Mouse (Mus musculus): ENCODE data around the gene Aqp2. TPM values are rescaled to one million over a fixed set of nuclear protein-coding genes. Genes with fewer than 3 reads are reported as not detected.

The Aqp2 gene
- total and polyA plus RNA-seq, 3 experiments, result 0.23 to 0.34 TPM; not detected in 1

GRCm38 (mm10) chr15:99592177-99592576, 13.3 kb downstream of the Aqp2 start:
- H3K9ac ChIP-seq (ENCODE audit: low read depth, low read length), result no peak overlapping the region
- no peaks in the 10 kb centered on the region for H3K4me1 ChIP-seq (ENCODE audit: control insufficient read depth, insufficient read depth, low read length)
- no peak overlapping the region for H3K27ac ChIP-seq
- intact Hi-C loops (cut with DNase I), result no loop called here
- no peak overlapping the region for H3K4me3 ChIP-seq
- 83% methylated on average over 8 of the region's 8 CpGs for WGBS
- H3K79me2 ChIP-seq (replicated peaks; ENCODE audit: control insufficient read depth, insufficient read depth, low read length), result no peaks in the 10 kb centered on the region
- no peaks in the 10 kb centered on the region for H3K36me3 ChIP-seq (ENCODE audit: control insufficient read depth, insufficient read depth, low read length)
- DNase-seq, result no peak
- TF ChIP-seq EP300 (IDR thresholded peaks at IDR 0.05; ENCODE audit: insufficient read depth, low read depth, low read length) (no peak), CTCF (IDR thresholded peaks at IDR 0.05) (no peak), POLR2A (IDR thresholded peaks at IDR 0.05; ENCODE audit: insufficient read depth, low read depth, low read length) (no peak)
- peaks cover 12% of the 10 kb centered on the region for H3K27me3 ChIP-seq (ENCODE audit: control insufficient read depth, insufficient read depth, low read length)

DNA sequence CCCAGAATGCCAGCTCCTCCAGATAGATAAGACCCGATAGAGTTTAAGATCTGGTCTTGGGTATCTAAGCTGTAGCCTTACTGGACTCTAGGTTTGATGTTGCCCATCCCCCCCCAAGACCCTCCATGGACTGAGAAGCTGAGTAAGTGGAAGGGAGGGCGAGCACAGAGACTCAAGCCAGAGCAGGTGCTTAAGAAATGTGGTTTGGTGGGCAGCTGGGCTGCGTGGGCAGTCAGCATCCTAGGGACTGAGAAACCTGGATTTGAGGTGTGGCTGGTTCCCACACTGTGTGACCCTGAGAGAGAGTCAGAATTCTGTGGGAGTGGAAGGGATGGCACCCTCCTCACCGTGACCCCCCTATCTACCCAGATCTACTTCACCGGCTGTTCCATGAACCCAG, 14.0 kb downstream of the Aqp2 start:
- no peaks in the 10 kb centered on the region for H3K79me2 ChIP-seq (replicated peaks; ENCODE audit: control insufficient read depth, insufficient read depth, low read length)
- intact Hi-C loops (cut with DNase I), result no loop called here
- no peak for DNase-seq
- H3K4me3 ChIP-seq, result no peak overlapping the region
- H3K27ac ChIP-seq, result no peak overlapping the region
- H3K9ac ChIP-seq (ENCODE audit: low read depth, low read length), result no peak overlapping the region
- H3K4me1 ChIP-seq (ENCODE audit: control insufficient read depth, insufficient read depth, low read length), result no peaks in the 10 kb centered on the region
- no peak for TF ChIP-seq POLR2A (IDR thresholded peaks at IDR 0.05; ENCODE audit: insufficient read depth, low read depth, low read length)
- no peak for TF ChIP-seq CTCF (IDR thresholded peaks at IDR 0.05)
- no peak for TF ChIP-seq EP300 (IDR thresholded peaks at IDR 0.05; ENCODE audit: insufficient read depth, low read depth, low read length)
- whole genome bisulfite sequencing, result 79% methylated on average over 5 of the region's 5 CpGs
- peaks cover 12% of the 10 kb centered on the region for H3K27me3 ChIP-seq (ENCODE audit: control insufficient read depth, insufficient read depth, low read length)
- H3K36me3 ChIP-seq (ENCODE audit: control insufficient read depth, insufficient read depth, low read length), result no peaks in the 10 kb centered on the region

- H3K79me2 ChIP-seq (replicated peaks; ENCODE audit: control insufficient read depth, insufficient read depth, low read length), result no peaks in the 10 kb centered on the region
- no peak overlapping the region for H3K27ac ChIP-seq
- H3K27me3 ChIP-seq (ENCODE audit: control insufficient read depth, insufficient read depth, low read length), result peaks cover 14% of the 10 kb centered on the region
- no peaks in the 10 kb centered on the region for H3K36me3 ChIP-seq (ENCODE audit: control insufficient read depth, insufficient read depth, low read length)
- no peak overlapping the region for H3K9ac ChIP-seq (ENCODE audit: low read depth, low read length)
- WGBS, result 71% methylated on average over 10 of the region's 10 CpGs
- no peak for DNase-seq
- intact Hi-C loops (cut with DNase I), result no loop called here
- no peak overlapping the region for H3K4me3 ChIP-seq
- no peak for TF ChIP-seq EP300 (IDR thresholded peaks at IDR 0.05; ENCODE audit: insufficient read depth, low read depth, low read length)
- no peak for TF ChIP-seq CTCF (IDR thresholded peaks at IDR 0.05)
- TF ChIP-seq POLR2A (IDR thresholded peaks at IDR 0.05; ENCODE audit: insufficient read depth, low read depth, low read length), result no peak
- H3K4me1 ChIP-seq (ENCODE audit: control insufficient read depth, insufficient read depth, low read length), result no peaks in the 10 kb centered on the region
Observed at GRCm38 (mm10) chr15:99594951-99595350, 16.1 kb downstream of the Aqp2 start.

DNA sequence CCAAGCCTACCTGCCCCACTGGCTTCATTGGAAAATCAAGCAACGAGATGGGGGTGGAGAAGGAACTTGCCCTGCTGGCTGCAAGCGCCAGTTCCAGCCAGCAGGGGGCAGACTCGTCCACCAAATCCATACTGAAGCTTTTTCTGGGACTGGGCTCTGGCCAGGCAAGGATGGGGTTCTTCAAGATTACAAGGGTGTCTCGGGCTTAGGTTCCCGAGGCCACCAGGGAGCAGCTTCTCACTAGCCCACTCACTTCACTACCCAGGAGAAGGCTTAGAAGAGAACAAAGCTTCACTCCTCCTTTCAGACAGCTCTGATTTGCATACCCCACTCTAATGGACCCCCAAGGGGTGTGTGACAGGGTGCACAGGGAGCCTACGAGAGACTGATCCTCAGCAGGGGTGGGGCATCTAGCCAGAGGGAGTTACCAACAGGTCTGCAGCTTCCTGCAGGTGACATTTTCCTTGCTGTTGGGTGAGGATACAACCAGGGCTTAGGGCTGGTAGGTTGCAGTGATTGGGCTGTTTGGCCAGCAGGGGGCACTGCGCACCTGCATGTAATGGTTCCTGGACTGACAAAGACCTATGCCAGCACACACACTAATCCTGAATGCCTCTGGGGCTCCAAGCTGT, 17.3 kb downstream of the Aqp2 start:
- Histone ChIP-seq H3K27ac (no peak overlapping the region), H3K36me3 (ENCODE audit: control insufficient read depth, insufficient read depth, low read length) (no peaks in the 10 kb centered on the region), H3K9ac (ENCODE audit: low read depth, low read length) (no peak overlapping the region), H3K79me2 (replicated peaks; ENCODE audit: control insufficient read depth, insufficient read depth, low read length) (no peaks in the 10 kb centered on the region), H3K4me1 (ENCODE audit: control insufficient read depth, insufficient read depth, low read length) (no peaks in the 10 kb centered on the region), H3K4me3 (no peak overlapping the region), H3K27me3 (ENCODE audit: control insufficient read depth, insufficient read depth, low read length) (peaks cover 9% of the 10 kb centered on the region)
- peak; percentile 80 to 86 for DNase-seq
- intact Hi-C loops (cut with DNase I), result loop anchor here (1.0 to 2.0 kb wide), 5 partner anchors 73 to 313 kb away; no protein-coding TSS in a partner anchor
- WGBS, result 0% methylated on average over 7 of the region's 7 CpGs
- TF ChIP-seq POLR2A (IDR thresholded peaks at IDR 0.05; ENCODE audit: insufficient read depth, low read depth, low read length) (no peak), CTCF (IDR thresholded peaks at IDR 0.05) (peak; percentile 68), EP300 (IDR thresholded peaks at IDR 0.05; ENCODE audit: insufficient read depth, low read depth, low read length) (peak; percentile 72; the same call in 1 of the 2 replicates)

- Histone ChIP-seq H3K36me3 (ENCODE audit: control insufficient read depth, insufficient read depth, low read length) (no peaks in the 10 kb centered on the region), H3K4me1 (ENCODE audit: control insufficient read depth, insufficient read depth, low read length) (no peaks in the 10 kb centered on the region), H3K27ac (no peak overlapping the region), H3K4me3 (no peak overlapping the region), H3K27me3 (ENCODE audit: control insufficient read depth, insufficient read depth, low read length) (0 out of 2 replicates have a peak, but pooled peaks cover 4% of the 10 kb centered on the region), H3K9ac (ENCODE audit: low read depth, low read length) (no peak overlapping the region), H3K79me2 (replicated peaks; ENCODE audit: control insufficient read depth, insufficient read depth, low read length) (no peaks in the 10 kb centered on the region)
- TF ChIP-seq EP300 (IDR thresholded peaks at IDR 0.05; ENCODE audit: insufficient read depth, low read depth, low read length), result no peak
- TF ChIP-seq POLR2A (IDR thresholded peaks at IDR 0.05; ENCODE audit: insufficient read depth, low read depth, low read length), result no peak
- WGBS, result 57% methylated on average over 7 of the region's 7 CpGs
- intact Hi-C loops (cut with DNase I), result loop anchor here (1.0 to 2.0 kb wide), 5 partner anchors 72 to 312 kb away; no protein-coding TSS in a partner anchor
- DNase-seq, result no peak
Observed at GRCm38 (mm10) chr15:99596841-99597240, 18.0 kb downstream of the Aqp2 start.

- H3K27me3 ChIP-seq (ENCODE audit: control insufficient read depth, insufficient read depth, low read length), result 0 out of 2 replicates have a peak, but pooled peaks cover 2% of the 10 kb centered on the region
- H3K9ac ChIP-seq (ENCODE audit: low read depth, low read length), result no peak overlapping the region
- intact Hi-C loops (cut with DNase I), result loop anchor here (2.0 kb wide), 2 partner anchors 181 to 311 kb away; no protein-coding TSS in a partner anchor
- 65% methylated on average over 8 of the region's 8 CpGs for WGBS
- TF ChIP-seq CTCF (IDR thresholded peaks at IDR 0.05) (no peak), EP300 (IDR thresholded peaks at IDR 0.05; ENCODE audit: insufficient read depth, low read depth, low read length) (no peak), POLR2A (IDR thresholded peaks at IDR 0.05; ENCODE audit: insufficient read depth, low read depth, low read length) (no peak)
- no peaks in the 10 kb centered on the region for H3K36me3 ChIP-seq (ENCODE audit: control insufficient read depth, insufficient read depth, low read length)
- H3K4me1 ChIP-seq (ENCODE audit: control insufficient read depth, insufficient read depth, low read length), result no peaks in the 10 kb centered on the region
- no peaks in the 10 kb centered on the region for H3K79me2 ChIP-seq (replicated peaks; ENCODE audit: control insufficient read depth, insufficient read depth, low read length)
- DNase-seq, result no peak
- no peak overlapping the region for H3K27ac ChIP-seq
- no peak overlapping the region for H3K4me3 ChIP-seq
Observed at GRCm38 (mm10) chr15:99597596-99597995, 18.7 kb downstream of the Aqp2 start.

Measured in heart, adult 2 months (tissue).